Mouse (Mus musculus) forebrain, postnatal 0 days (tissue): ENCODE measurements at regions not wholly inside any gene's neighbourhood (a gene's known extent, or its start where the extent isn't known, plus 50 kb on each side); places are given as distances from the start of the nearest gene placed in this dataset.

Experiments
- ATAC-seq: fragments of 200-750 bp; cut with Nextera tagmentation; 2 replicates; pipeline ENCODE4 v1.8.0; 2017; ENCODE audit warnings: mild to moderate bottlenecking, moderate library complexity
- DNase-seq: peaks from one replicate; pipeline ENCODE4 v3.0.0-alpha.2; 2015
- H3K27ac ChIP-seq: fragments of 300-500 bp; sonication (generic); 2 replicates; pipeline ENCODE4 v1.5.1; 2014; ENCODE audit warnings: low read depth, mild to moderate bottlenecking, antibody characterized with exemption, low read length, moderate library complexity, mixed read lengths
- H3K27me3 ChIP-seq: fragments of 300-500 bp; sonication (generic); 2 replicates; pipeline ENCODE4 v1.6.1; 2014; ENCODE audit warnings: mild to moderate bottlenecking, low read length, mixed read lengths; ENCODE audit not compliant: insufficient read depth
- H3K36me3 ChIP-seq: fragments of 300-500 bp; sonication (generic); 2 replicates; pipeline ENCODE4 v1.6.1; 2014; ENCODE audit warnings: mild to moderate bottlenecking, moderate library complexity; ENCODE audit not compliant: insufficient read depth
- H3K4me1 ChIP-seq: fragments of 300-500 bp; sonication (generic); 2 replicates; pipeline ENCODE4 v1.6.1; 2014; ENCODE audit warnings: antibody characterized with exemption; ENCODE audit not compliant: insufficient read depth
- H3K4me2 ChIP-seq: fragments of 300-500 bp; sonication (generic); 2 replicates; pipeline ENCODE4 v1.6.1; 2014; ENCODE audit warnings: low read depth, mild to moderate bottlenecking, moderate library complexity
- H3K4me3 ChIP-seq: fragments of 300-500 bp; sonication (generic); 2 replicates; pipeline ENCODE4 v1.5.1; 2014; ENCODE audit warnings: low read depth, low read length, mixed read lengths
- H3K9ac ChIP-seq: fragments of 300-500 bp; sonication (generic); 2 replicates; pipeline ENCODE4 v1.6.1; 2014; ENCODE audit warnings: mild to moderate bottlenecking
- H3K9me3 ChIP-seq: fragments of 300-500 bp; sonication (generic); 2 replicates; pipeline ENCODE4 v1.6.1; 2016; ENCODE audit warnings: low read length
- CTCF ChIP-seq: sonication (generic); IDR thresholded peaks from 2 replicates; pipeline ENCODE4 v1.5.1; 2016; ENCODE audit warnings: antibody characterized with exemption, control low read depth, low read depth
- WGBS: fragments of 180-500 bp; shearing (Covaris S2); extraction: QIAGEN DNeasy Blood & Tissue Kit; methylation state at CpG from one replicate; pipeline ENCODE4 v1.1.7; 2014; 5-methylcytosine and 5-hydroxymethylcytosine counted together

DNA sequence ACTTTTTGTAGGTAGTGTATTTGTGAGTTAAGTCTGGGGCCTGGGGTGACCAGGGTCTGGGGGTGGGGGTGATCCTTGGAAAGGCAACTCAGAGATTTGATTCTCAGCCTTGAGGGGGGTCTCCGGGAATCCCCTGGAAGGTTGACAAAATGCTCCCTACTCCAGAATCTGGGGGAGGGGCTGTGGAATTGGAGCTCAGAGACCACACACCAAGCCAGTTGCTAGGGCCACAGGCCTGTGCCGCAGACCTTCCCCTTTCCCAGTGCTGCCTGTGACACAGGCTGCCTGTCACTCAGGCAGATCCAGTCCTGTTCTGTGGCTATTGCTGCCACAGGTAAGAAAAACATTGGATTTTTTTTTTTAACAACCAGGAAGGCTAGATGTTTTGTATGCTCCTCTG, 89.0 kb upstream of the Ercc6l2 start:
- H3K4me2 ChIP-seq: no peak overlapping the region
- H3K27me3 ChIP-seq: no peaks in the 10 kb centered on the region
- H3K9ac ChIP-seq: no peak overlapping the region
- 12% methylated on average over 2 of the region's 2 CpGs for WGBS
- H3K4me3 ChIP-seq: no peak overlapping the region
- no peak overlapping the region for H3K27ac ChIP-seq
- no peaks in the 10 kb centered on the region for H3K36me3 ChIP-seq
- no peaks in the 10 kb centered on the region for H3K9me3 ChIP-seq
- H3K4me1 ChIP-seq: no peaks in the 10 kb centered on the region
- no peak for TF ChIP-seq CTCF
- ATAC-seq: no peak
- peak; percentile 6 for DNase-seq

DNA sequence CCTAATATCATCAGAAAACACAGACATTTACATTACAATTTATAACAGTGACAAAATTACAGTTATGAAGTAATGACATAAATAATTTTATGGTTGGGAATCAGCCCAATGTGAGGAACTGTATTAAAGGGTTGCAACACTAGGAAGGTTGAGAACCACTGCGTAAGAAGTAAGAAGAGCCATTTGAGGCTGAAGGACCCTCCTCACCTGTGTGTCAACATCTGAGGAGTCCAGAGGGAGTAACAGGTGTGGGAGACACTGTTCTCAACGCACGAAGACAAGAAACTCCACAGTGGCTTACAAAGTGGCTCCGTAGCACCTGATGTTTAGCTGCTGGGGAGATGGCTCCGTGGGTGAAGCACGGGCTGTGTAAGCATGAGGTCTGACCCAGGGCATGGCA, 88.5 kb upstream of the Ercc6l2 start:
- DNase-seq (no peak), ATAC-seq (no peak)
- Histone ChIP-seq H3K4me3 (no peak overlapping the region), H3K27me3 (no peaks in the 10 kb centered on the region), H3K9me3 (no peaks in the 10 kb centered on the region), H3K36me3 (no peaks in the 10 kb centered on the region), H3K4me1 (no peaks in the 10 kb centered on the region), H3K4me2 (no peak overlapping the region), H3K27ac (no peak overlapping the region), H3K9ac (no peak overlapping the region)
- 92% methylated on average over 6 of the region's 6 CpGs for whole genome bisulfite sequencing
- no peak for TF ChIP-seq CTCF

DNA sequence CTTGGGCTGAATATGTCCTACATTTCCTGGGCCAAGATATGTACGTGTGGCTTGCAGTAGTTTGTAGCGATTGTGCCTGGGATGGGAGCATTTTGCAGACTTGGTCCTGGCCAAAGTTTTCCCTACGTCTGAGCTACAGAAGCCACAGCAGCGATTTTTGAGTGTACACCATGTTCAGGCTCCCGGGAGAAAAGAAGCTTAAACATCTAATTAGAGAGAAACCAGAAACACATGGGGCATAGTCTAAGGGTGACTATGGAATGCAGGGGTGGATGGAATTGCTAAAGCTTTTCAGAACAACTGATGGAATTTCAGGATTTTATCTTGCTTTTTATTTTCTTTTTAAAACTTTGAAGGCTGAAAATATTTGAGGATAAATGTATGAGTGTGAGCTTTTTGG, 79.3 kb upstream of the Ercc6l2 start:
- H3K9ac ChIP-seq: no peak overlapping the region
- no peak overlapping the region for H3K27ac ChIP-seq
- H3K9me3 ChIP-seq: no peaks in the 10 kb centered on the region
- no peak for TF ChIP-seq CTCF
- no peak overlapping the region for H3K4me3 ChIP-seq
- H3K27me3 ChIP-seq: no peaks in the 10 kb centered on the region
- ATAC-seq: no peak
- H3K4me2 ChIP-seq: no peak overlapping the region
- H3K4me1 ChIP-seq: no peaks in the 10 kb centered on the region
- WGBS: 78% methylated on average over 5 of the region's 5 CpGs
- H3K36me3 ChIP-seq: no peaks in the 10 kb centered on the region
- no peak for DNase-seq

DNA sequence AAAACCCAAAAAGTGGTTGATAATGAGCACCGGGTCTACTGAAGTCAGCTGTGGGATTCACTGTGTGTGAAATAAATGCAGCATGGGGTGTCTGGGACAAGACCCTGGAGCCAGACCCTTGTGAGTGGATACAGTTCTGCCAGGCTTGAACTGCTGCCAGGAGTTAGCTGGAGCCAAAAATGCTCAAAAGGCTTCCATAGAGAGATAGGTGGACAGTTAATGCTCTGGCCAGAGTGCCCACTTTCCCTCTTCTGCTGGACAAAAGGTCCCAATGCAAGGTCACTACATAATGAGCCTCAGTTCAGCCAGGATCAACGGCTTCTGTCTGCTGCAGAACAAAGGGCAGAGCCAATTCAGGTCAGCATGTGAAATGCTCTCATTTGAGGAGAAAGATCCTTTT, 73.2 kb upstream of the Ercc6l2 start:
- WGBS: 29% methylated on average over 2 of the region's 2 CpGs
- Histone ChIP-seq H3K4me3 (no peak overlapping the region), H3K27ac (no peak overlapping the region), H3K9me3 (no peaks in the 10 kb centered on the region), H3K9ac (no peak overlapping the region), H3K27me3 (no peaks in the 10 kb centered on the region), H3K4me1 (no peaks in the 10 kb centered on the region), H3K36me3 (no peaks in the 10 kb centered on the region), H3K4me2 (no peak overlapping the region)
- ATAC-seq: peak; percentile 62
- peak; percentile 44 for DNase-seq
- no peak for TF ChIP-seq CTCF

DNA sequence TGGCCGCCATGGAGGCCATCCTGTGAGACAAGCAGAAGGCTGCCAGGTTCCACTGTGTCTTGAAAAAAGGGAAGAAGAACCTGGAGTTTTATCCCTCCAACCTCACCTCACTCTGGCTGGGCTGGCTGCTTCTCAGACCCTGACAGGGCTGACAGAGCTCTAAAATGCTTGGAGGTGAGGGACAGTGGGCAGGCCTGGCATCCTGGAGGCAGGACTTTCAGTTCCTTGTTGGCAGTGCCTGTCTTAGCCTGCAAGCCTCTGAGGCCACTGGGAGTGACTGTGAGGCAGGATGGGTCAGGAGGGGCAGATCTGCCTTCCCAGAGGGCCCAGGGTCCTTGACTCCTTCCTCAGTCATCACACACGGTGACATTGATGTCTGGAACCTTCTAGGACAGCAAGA, 66.3 kb upstream of the Ercc6l2 start:
- TF ChIP-seq CTCF: no peak
- Histone ChIP-seq H3K9ac (no peak overlapping the region), H3K36me3 (no peaks in the 10 kb centered on the region), H3K4me2 (no peak overlapping the region), H3K27ac (no peak overlapping the region), H3K27me3 (no peaks in the 10 kb centered on the region), H3K4me3 (no peak overlapping the region), H3K9me3 (no peaks in the 10 kb centered on the region), H3K4me1 (no peaks in the 10 kb centered on the region)
- WGBS: 81% methylated on average over 2 of the region's 2 CpGs
- ATAC-seq (no peak), DNase-seq (no peak)

DNA sequence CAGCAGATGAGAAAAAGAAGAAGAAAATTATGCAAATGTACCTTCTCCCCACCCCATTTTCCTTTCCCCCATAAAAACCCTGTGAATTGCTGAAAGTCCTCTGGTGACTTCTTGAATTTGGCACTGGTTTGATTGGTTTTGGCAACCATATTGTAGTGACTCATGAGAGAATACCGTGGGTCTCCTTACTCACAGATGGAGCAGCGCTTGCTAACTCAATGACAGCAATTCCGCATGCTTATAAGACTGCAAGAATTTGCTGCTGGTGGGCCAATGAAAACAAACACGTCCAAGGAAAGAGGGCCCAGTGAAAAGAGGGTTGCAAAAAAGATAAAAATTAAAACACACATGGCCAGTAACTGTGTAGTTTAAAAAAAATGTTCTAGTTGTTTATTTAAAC, 65.0 kb upstream of the Ercc6l2 start:
- Histone ChIP-seq H3K4me2 (no peak overlapping the region), H3K9me3 (no peaks in the 10 kb centered on the region), H3K27ac (no peak overlapping the region), H3K4me1 (no peaks in the 10 kb centered on the region), H3K36me3 (no peaks in the 10 kb centered on the region), H3K9ac (no peak overlapping the region), H3K4me3 (no peak overlapping the region), H3K27me3 (no peaks in the 10 kb centered on the region)
- TF ChIP-seq CTCF: no peak
- 45% methylated on average over 4 of the region's 4 CpGs for WGBS
- DNase-seq (peak; percentile 24), ATAC-seq (peak; percentile 38)

DNA sequence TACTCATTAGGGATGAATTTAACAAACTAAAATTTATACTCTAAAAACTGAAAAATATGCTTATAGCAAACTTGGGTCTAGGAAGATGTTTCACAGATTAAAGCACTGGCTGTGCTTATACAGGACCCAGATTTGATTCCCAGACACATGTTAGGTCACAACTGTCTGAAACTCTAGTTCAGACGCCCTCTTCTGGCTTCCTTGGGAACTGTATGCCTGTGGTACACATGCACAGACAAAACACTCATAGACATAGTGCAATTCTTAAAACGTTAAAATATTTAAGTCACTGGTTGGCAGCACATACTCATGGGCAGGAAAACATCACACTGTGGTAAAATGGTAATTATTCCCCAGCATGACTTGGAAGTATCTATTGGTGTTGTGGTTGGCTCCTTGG, 63.8 kb upstream of the Ercc6l2 start:
- Histone ChIP-seq H3K36me3 (no peaks in the 10 kb centered on the region), H3K4me3 (no peak overlapping the region), H3K9ac (no peak overlapping the region), H3K4me1 (no peaks in the 10 kb centered on the region), H3K27me3 (no peaks in the 10 kb centered on the region), H3K4me2 (no peak overlapping the region), H3K9me3 (no peaks in the 10 kb centered on the region), H3K27ac (no peak overlapping the region)
- TF ChIP-seq CTCF: 0 out of 2 replicates have a peak, but pooled peaks have one; percentile 10
- ATAC-seq (no peak), DNase-seq (no peak)
- 66% methylated on average over 2 of the region's 2 CpGs for WGBS

DNA sequence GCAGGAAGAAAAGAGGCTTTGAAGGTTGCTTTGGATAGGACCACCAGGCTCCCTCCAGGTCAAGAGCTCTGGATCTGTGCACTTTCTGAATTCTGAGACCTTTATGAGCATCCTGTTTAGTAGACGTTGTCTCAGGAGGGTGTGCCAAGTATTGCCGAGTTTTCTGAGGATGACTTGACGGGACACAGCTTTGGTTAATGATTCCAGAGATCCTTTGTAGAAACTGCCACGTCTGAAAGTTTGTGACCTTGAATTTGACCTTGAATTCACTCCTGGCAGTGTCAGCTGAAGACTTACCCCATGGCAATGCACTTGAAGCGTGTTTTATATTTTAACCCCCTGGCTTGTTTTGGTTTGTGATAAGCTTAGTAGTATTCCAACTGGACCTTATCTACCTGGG, 58.0 kb upstream of the Ercc6l2 start:
- Histone ChIP-seq H3K9me3 (no peaks in the 10 kb centered on the region), H3K9ac (no peak overlapping the region), H3K4me1 (no peaks in the 10 kb centered on the region), H3K4me3 (no peak overlapping the region), H3K36me3 (no peaks in the 10 kb centered on the region), H3K27ac (no peak overlapping the region), H3K27me3 (no peaks in the 10 kb centered on the region), H3K4me2 (no peak overlapping the region)
- DNase-seq (no peak), ATAC-seq (no peak)
- 78% methylated on average over 5 of the region's 5 CpGs for WGBS
- no peak for TF ChIP-seq CTCF
